Mouse (Mus musculus) ES-E14 (cell line): ENCODE measurements around the gene Lypd6b.

Experiments
- CHD2 ChIP-seq: IDR thresholded peaks from 2 replicates; pipeline ENCODE4 v1.6.1; 2014; ENCODE audit warnings: mild to moderate bottlenecking, low read depth, low read length, inconsistent platforms
- HCFC1 ChIP-seq: IDR thresholded peaks from 2 replicates; pipeline ENCODE4 v1.6.1; 2012; ENCODE audit warnings: low read length, inconsistent platforms, borderline replicate concordance; ENCODE audit not compliant: insufficient read depth
- MAFK ChIP-seq: IDR thresholded peaks from 2 replicates; pipeline ENCODE4 v1.6.1; 2014; ENCODE audit warnings: mild to moderate bottlenecking, low read depth, low read length, inconsistent platforms; ENCODE audit not compliant: insufficient read depth
- ZNF384 ChIP-seq: IDR thresholded peaks from 2 replicates; pipeline ENCODE4 v1.6.1; 2012; ENCODE audit warnings: low read depth, low read length, inconsistent platforms

- TF ChIP-seq HCFC1: no peak
- TF ChIP-seq ZNF384: no peak
- TF ChIP-seq MAFK: no peak
- TF ChIP-seq CHD2: no peak
Observed at GRCm38 (mm10) chr2:49912261-49912895, 124.9 kb downstream of the Lypd6b start.
